Mouse (Mus musculus) embryonic stem cell, embryonic (primary cell): ENCODE data around the gene P2ry6.

Experiments
- CTCF ChIA-PET, 4 experiments: fragments of 300-600 bp in 2 of 4; fragments of 350-600 bp in 2 of 4; sonication (Branson Sonifier 250); formaldehyde crosslinking; loops; one replicate each; lab custom pipeline; 2022; ENCODE audit warnings: inconsistent platforms in 2 of 4; lab: Charles Lee
- POLR2A ChIA-PET, 4 experiments: fragments of 300-600 bp in 2 of 4; fragments of 350-600 bp in 2 of 4; sonication (Branson Sonifier 250); formaldehyde crosslinking; loops; one replicate each; lab custom pipeline; 2022; ENCODE audit warnings: antibody characterized with exemption in 4 of 4, inconsistent platforms in 1 of 4; lab: Charles Lee

Gene P2ry6

DNA sequence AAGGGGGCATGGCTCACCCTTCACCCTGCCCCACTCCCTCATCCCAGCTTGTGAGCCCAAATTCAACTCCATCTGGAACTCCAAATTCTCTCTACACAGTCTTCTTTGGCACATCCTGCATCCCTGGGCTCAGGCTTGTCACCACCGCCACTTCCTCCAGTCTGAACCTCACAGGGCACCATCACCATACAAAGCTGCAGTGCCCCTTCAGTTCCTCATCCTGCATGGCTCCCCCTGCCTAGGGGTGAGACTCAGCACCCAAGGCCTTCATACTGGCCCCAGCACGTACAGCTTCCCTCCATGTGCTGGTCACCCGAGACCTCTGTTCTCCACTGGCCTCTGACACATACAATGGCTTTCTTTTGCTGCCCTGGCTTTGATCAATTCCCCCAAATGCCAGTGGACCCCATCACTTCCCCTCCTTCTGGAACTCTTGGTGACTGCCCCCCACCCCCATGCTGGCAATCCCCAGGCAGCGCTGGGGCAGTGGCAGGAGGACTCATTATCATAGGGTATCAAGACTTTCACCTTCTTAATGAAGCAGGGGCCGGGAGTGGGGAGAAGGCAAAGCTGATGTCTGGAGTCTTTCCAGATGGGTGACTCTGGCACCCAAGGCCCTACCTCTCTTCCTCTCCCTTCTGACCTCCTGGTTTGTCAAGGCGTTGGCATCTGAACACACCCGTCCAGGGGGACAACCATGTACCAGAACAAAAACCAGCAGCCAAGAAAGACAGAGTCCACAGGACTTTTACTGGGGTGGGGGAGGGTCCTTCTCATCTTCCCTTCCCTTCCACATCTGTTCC lies 55.2 kb downstream of the P2ry6 start:
- POLR2A ChIA-PET: interaction anchor here in 3 of 4 experiments (0.9 to 3.9 kb wide), 11 partner anchors 7 to 475 kb away, joined by 3 to 44 read pairs (median 9); partner anchors contain the start of genes Arhgef17 (in 2 of the 3) and Relt (in 1 of the 3)
- CTCF ChIA-PET: interaction anchor here (0.6 to 2.8 kb wide), 8 partner anchors 11 to 133 kb away, joined by 3 to 36 read pairs (median 4); partner anchors contain the start of gene Arhgef17 (in 2 of the 4)

DNA sequence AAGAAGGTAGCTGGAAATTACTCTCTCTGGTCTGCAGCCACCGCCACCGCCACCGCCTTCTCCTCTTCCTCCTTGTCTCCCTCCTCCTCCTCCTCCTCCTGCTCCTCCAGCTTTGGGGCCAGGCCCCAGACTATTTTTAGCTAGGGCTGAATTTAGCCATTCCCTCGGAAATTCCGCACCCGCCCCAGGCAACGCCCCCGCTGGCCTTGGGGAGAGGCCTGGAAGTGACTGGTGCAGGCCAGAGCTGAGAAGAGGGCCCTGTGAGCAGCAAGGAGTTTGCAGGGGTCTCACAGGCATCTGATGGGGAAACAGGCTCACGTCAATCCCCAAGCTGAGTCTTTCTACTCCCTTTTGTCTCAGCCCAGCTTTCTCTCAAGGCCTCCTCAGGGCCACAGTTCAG lies 56.3 kb downstream of the P2ry6 start:
- ChIA-PET CTCF (interaction anchor here in 3 of 4 experiments (0.9 to 2.8 kb wide), 11 partner anchors 10 to 134 kb away, joined by 3 to 36 read pairs (median 4); partner anchors contain the start of genes Arhgef17 (in 1 of the 3) and Relt (in 1 of the 3)), POLR2A (interaction anchor here in 3 of 4 experiments (0.6 to 3.9 kb wide), 16 partner anchors 8 to 476 kb away, joined by 3 to 44 read pairs (median 5); partner anchors contain the start of genes Arhgef17 (in 2 of the 3), Fam168a (in 1 of the 3) and Relt (in 1 of the 3))

DNA sequence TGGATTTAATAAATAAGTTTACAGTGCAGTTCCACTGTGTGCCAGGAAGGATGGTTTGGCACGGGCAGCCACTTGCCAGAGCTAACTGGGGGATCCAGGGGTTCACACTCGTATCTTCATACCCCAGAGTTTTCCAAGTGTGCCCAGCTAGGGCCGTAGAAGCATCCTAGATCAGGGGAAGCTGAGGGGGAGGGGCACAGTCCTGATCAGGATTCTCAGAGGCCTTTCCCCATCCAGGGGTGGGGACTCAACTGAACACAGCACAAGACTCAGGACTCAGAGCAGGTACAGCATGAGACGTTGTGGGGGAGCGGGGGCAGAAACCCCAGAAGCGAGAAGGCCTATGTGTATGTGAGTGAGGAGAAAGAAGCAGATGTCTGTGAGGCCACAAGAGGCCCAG lies 56.7 kb downstream of the P2ry6 start:
- POLR2A ChIA-PET: interaction anchor here in 3 of 4 experiments (0.6 to 3.9 kb wide), 14 partner anchors 9 to 211 kb away, joined by 3 to 44 read pairs (median 6); partner anchors contain the start of genes Arhgef17 (in 2 of the 3), Fam168a (in 1 of the 3) and Relt (in 1 of the 3)
- CTCF ChIA-PET: interaction anchor here in 3 of 4 experiments (0.6 to 2.8 kb wide), 15 partner anchors 9 to 233 kb away, joined by 3 to 36 read pairs (median 4); partner anchors contain the start of genes Arhgef17 (in 1 of the 3) and Relt (in 1 of the 3)

DNA sequence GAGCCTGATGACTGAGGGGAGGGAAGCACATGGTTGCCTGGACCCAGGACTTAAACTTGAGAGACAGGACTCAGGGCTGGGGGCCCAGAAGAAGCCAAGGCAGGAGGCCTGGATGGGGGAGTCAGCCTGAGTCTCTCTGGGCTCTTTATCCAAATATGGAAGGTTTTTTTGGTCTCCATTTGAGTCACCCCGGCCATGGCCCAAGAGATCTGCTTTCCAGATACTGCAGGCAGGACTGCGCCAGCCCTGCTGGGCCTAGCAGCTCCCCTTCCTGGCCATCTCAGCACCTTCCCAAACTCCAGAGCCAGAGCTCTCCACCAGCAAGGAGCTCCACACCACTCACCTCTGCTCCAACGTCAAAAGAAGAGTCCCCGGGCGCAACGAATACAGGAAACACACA lies 57.9 kb downstream of the P2ry6 start:
- POLR2A ChIA-PET: interaction anchor here in 3 of 4 experiments (0.6 to 3.9 kb wide), 8 partner anchors 8 to 27 kb away, joined by 3 to 44 read pairs (median 11); partner anchors contain the start of gene Arhgef17 (in 2 of the 3)
- CTCF ChIA-PET: interaction anchor here in 3 of 4 experiments (0.6 to 2.8 kb wide), 9 partner anchors 8 to 232 kb away, joined by 3 to 36 read pairs (median 3); no protein-coding TSS in a partner anchor

DNA sequence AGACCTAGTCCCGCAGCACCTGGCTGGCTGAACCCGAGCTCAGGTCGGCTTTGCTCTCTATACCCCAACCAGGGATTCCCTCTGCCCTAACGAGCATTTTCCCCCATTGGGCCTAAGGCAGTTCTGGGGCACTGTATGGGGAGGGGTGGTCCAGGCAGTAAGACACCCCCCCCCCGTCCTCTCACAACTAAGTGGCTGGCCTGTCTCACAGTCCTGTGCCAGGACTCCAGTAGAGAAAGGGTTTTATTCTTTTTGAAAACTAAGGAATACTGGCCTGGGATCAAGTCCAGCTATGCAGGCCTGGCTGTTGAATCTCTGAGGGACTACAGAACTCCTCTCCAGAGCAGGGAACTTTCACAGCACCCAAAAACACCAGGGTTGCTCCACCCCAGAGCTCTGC lies 59.2 kb downstream of the P2ry6 start:
- ChIA-PET CTCF (interaction anchor here in 2 of 4 experiments (0.6 to 1.2 kb wide), 4 partner anchors 8 to 387 kb away, joined by 3 to 6 read pairs (median 4); partner anchors contain the start of gene Atg16l2 (in 1 of the 2)), POLR2A (interaction anchor here in 2 of 4 experiments (0.7 to 3.9 kb wide), 5 partner anchors 11 to 123 kb away, joined by 3 to 16 read pairs (median 13); partner anchors contain the start of gene Arhgef17 (in 1 of the 2))

DNA sequence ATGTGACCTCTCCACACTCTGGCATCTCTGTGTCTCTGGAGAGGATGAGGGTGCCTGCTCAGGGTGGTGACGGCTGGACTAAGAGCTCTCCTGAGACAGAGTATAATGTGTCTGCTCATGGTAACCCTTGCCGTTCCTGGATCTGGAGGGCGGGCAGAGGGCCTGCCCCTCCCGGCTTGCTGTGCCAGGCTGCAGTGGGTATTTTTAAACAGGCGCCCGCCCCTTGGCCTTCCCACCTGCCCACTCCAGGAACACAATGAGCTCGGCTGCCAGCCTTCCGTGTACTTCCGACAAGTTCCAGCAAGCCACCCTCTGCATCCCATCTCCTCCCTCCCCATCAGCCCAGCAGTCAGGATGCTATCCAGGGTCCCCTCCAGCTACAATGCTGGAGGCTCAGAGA lies 62.7 kb downstream of the P2ry6 start:
- CTCF ChIA-PET: interaction anchor here in 1 of 4 experiments (1.4 to 1.6 kb wide), 3 partner anchors 11 to 140 kb away, joined by 3 to 7 read pairs (median 3); no protein-coding TSS in a partner anchor
- POLR2A ChIA-PET: interaction anchor here in 2 of 4 experiments (1.0 to 1.8 kb wide), 6 partner anchors 11 to 19 kb away, joined by 3 to 5 read pairs (median 4); no protein-coding TSS in a partner anchor

DNA sequence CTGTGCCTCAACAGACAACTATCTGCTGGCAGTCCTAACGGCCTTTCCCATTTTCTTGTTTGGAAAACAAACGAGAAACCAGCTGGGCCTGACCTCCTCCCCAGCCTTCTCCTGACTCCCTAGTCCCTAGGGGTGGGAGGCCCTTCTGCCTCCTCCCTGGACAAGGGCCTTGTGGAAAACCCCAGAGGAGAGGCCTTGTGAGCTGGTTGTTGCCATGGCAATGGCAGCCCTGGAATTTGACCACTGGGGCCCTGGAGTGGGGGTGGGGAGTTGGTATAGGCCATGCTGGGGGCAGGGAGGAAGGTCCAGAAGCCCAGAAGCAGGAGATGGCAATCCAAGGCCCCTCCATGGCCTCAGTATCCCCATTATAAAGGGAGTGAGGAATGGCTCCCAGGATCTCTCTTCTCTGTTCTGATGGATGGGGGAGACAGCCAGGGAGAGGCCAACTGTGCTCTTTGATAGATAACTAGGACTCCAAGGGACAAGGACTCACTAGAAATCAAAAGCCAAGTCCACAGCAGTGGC lies 63.1 kb downstream of the P2ry6 start:
- ChIA-PET CTCF (interaction anchor here in 1 of 4 experiments (1.4 to 1.6 kb wide), 3 partner anchors 11 to 140 kb away, joined by 3 to 7 read pairs (median 3); no protein-coding TSS in a partner anchor), POLR2A (interaction anchor here in 2 of 4 experiments (1.0 to 1.7 kb wide), 5 partner anchors 11 to 20 kb away, joined by 3 to 5 read pairs (median 4); no protein-coding TSS in a partner anchor)

DNA sequence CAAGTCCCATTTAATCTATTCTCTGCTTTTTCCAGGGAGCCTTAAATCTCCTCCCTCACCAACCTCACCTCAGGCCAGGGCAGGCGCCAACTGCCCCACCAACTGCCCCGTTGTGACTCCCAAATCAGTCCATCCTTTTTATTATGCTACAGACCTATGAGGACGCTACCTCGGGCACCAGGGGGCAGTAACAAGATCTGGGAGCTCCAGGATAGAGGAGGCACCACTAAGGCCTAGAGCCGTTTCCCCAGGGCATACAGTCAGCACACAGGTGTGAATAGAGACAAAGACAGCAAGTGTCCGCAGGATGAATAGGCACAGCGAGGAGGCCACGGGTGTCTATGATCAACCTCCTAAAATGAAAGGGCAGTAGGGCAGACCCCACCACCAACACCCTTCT lies 65.9 kb downstream of the P2ry6 start:
- CTCF ChIA-PET: interaction anchor here (0.6 to 3.3 kb wide), 46 partner anchors 8 to 629 kb away, joined by 3 to 39 read pairs (median 4); partner anchors contain the start of genes Arhgef17 (in 3 of the 4), Atg16l2 (in 1 of the 4) and Relt (in 1 of the 4)
- POLR2A ChIA-PET: interaction anchor here in 3 of 4 experiments (0.7 to 3.4 kb wide), 18 partner anchors 9 to 393 kb away, joined by 3 to 20 read pairs (median 3); partner anchors contain the start of genes Arhgef17 (in 2 of the 3) and Atg16l2 (in 1 of the 3)

DNA sequence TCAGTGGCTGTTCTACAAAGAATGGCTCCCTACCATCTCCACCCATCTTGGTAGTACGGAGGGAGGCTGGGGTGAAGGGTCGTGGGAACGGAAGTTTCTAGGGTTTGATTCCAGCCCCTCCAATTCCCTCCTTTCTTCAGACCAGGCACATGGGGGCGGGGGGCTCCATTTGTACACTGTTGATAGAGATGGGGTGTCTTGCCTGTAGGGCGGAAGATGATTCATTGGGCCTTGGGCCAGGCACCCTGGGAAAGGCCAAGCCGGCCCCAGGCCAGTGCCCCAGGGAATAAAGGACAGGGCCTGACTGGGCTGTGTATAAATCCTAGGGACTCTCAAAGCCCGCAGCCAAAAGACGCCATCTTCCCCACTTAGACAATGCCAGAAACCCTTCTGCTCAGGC lies 66.4 kb downstream of the P2ry6 start:
- ChIA-PET POLR2A (interaction anchor here in 3 of 4 experiments (0.7 to 3.4 kb wide), 16 partner anchors 10 to 394 kb away, joined by 3 to 20 read pairs (median 4); partner anchors contain the start of genes Arhgef17 (in 2 of the 3) and Atg16l2 (in 1 of the 3)), CTCF (interaction anchor here (0.8 to 3.3 kb wide), 43 partner anchors 9 to 629 kb away, joined by 3 to 39 read pairs (median 4); partner anchors contain the start of genes Arhgef17 (in 3 of the 4), Atg16l2 (in 1 of the 4) and Relt (in 1 of the 4))

DNA sequence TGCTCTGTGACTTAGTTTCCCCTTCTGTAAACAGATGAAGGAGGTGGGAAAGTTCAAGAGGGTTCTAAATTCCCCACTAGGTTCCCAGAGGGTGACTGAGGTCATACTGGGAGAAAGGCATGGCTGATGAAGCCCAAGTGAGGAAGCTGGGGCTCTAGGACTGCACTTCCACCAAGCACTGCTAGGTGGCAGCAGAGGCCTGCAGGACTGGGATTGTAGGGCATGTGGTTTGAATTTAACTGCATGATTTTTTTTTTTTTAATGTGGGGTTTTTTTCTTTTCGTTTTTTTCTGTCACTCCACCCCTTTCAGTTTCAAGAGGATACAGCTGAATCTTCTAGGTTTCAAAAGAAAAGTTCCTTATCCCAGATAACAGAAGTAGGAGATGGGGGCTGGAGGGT lies 67.2 kb downstream of the P2ry6 start:
- CTCF ChIA-PET: interaction anchor here (0.5 to 3.3 kb wide), 29 partner anchors 10 to 794 kb away, joined by 3 to 39 read pairs (median 4); partner anchors contain the start of gene Arhgef17 (in 2 of the 4)
- POLR2A ChIA-PET: interaction anchor here in 3 of 4 experiments (0.6 to 3.4 kb wide), 13 partner anchors 11 to 155 kb away, joined by 3 to 20 read pairs (median 4); partner anchors contain the start of gene Arhgef17 (in 2 of the 3)

DNA sequence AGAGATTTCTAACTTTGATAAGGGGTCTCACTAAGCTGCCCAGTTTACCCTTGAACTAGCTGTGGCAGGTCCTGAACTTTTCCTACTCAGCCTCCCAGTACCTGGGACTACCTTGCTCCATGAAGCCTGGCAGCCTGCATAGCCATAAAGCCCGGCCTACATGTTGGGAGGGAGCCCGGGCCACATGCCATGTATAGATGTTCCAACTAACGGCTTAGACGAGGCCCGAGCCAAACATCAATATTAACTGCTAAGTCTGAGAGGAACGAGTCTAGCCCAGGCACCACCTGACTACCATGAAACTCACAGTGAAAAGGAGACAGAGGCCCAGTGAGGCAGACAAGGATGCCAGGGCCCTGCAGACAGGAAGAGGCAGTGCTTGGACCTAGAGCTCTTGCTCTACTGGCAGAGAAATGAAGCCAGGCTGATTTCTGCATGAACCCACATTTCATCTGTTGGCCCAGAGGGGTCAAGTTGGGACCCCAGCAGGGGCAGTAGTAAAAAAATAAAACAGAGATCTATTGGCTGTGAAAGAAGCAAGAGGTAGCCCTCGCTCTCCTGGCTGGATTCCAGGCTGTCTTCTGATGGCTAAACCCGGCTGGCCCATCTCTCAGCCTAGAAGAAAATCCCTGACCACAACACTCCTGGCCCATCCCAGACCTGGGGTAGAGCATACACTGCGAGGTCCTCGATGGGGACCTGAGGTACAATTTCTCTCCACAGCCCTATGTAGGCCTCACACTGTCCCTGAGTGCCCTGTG lies 68.2 kb downstream of the P2ry6 start:
- POLR2A ChIA-PET: interaction anchor here in 1 of 4 experiments (3.4 kb wide), 1 partner anchor 12 kb away, joined by 14 read pairs; no protein-coding TSS in a partner anchor
- CTCF ChIA-PET: interaction anchor here in 3 of 4 experiments (0.6 to 3.3 kb wide), 8 partner anchors 11 to 551 kb away, joined by 4 to 39 read pairs (median 6); partner anchors contain the start of gene Arhgef17 (in 1 of the 3)

DNA sequence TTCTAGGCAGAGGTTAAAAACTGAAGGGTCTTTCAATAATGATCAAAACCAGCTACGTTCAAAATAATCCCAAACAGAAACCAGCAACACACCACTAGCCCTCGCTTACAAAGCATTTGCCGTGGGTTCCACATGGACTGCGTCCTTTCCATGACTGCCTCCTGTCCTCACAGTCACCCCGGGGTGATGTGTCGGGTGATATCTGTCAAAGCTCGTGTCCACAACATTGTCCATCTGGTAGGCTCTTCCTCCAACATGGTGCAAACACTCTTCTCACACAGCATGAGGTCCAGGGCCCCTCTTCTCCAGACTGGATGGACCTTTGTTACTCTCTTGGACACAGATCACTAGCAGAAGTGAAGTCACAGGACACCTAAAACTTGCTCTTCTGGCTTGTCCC lies 69.4 kb downstream of the P2ry6 start:
- ChIA-PET POLR2A (interaction anchor here in 1 of 4 experiments (0.6 to 1.9 kb wide), 4 partner anchors 13 to 498 kb away, joined by 3 to 5 read pairs (median 5); no protein-coding TSS in a partner anchor), CTCF (interaction anchor here in 2 of 4 experiments (0.5 to 0.6 kb wide), 2 partner anchors 306 to 384 kb away, joined by 3 to 4 read pairs; no protein-coding TSS in a partner anchor)

DNA sequence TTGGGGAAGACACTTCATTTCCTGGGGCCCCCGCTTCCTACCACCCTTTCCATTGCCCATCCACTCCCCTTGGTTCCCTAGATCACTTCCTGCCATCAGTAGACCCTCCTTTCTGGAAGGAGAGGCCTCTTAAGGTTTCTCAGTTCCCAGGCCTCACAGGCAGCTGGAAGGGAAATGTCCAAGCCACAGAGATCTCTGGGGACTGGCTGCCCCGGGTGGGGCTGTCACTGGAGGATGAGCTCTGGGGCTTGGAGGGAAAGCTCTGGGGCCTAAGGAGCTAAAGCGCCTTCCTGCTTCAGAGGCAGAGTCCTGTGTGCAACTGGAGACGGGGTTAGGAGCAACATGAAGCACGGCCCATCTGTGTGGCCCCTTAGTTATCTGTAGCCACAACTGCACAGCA lies 69.8 kb downstream of the P2ry6 start:
- POLR2A ChIA-PET: interaction anchor here in 2 of 4 experiments (0.6 to 1.9 kb wide), 5 partner anchors 14 to 498 kb away, joined by 3 to 5 read pairs (median 5); no protein-coding TSS in a partner anchor
- CTCF ChIA-PET: interaction anchor here in 3 of 4 experiments (0.5 to 0.6 kb wide), 3 partner anchors 306 to 384 kb away, joined by 3 to 4 read pairs (median 3); no protein-coding TSS in a partner anchor

DNA sequence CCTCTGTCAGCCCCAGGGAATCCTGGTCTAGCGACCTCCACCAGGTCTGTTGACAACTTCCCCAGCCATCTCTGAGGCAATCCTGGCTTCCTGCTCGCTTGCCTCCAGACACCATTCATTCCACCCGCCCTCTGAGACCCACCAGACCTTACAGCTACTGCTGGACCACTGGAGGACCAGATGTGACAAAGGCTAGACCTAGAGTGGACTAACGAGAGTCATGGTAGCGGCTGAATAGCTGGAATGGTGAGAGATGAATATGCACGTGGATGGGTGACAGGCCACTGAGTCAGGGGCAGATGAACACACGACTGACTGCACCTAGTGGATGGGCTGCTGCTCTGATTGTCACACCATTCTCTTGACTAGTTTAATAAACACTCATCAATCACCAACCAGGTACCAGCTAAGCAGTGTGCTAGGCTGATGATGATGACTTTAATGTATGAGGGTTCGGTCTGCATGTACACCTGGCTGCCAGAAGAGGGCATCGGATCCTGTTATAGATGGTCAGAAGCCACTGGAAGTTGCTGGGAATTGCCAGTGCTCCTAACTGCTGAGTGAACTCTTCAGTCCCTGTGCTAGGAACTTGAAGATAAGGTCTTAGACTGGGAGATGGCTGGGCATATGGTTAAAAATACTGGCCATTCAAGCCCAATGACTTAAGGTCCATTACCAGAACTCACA lies 71.9 kb downstream of the P2ry6 start:
- ChIA-PET POLR2A (interaction anchor here in 2 of 4 experiments (0.6 to 1.7 kb wide), 2 partner anchors 14 to 28 kb away, joined by 3 to 5 read pairs; no protein-coding TSS in a partner anchor), CTCF (interaction anchor here (0.6 to 1.7 kb wide), 17 partner anchors 10 to 393 kb away, joined by 3 to 7 read pairs (median 3); partner anchors contain the start of gene Relt (in 1 of the 4))

DNA sequence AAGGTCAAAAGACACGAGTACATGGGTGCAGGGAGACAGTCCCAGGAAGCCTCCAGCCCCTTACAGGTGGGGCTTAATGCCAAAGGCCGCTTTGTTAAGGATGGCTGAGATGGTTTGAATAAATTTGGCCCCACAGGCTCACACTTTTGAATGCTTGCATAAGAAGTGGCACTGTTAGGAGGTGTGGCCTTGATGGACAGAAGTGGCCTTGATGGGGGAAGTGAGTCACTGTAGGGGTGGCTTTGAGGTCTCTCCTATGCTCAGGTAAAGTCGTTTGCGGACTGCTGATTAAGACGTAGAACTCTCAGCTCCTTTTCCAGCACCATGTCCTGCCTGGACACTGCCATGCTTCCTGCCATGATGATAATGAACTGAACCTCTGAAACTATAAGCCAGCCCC lies 76.6 kb downstream of the P2ry6 start:
- ChIA-PET CTCF (no interaction called here), POLR2A (no interaction called here)
